Mouse (Mus musculus) v-Abl transformed pro-B cells (cell line): ENCODE data around the gene Plk5.

ENCODE experiments used
- in situ Hi-C, 2 experiments: fragments of 400-800 bp; cut with MboI; formaldehyde crosslinking; loops; one replicate each; pipeline ENCODE4 v1.15.1; 2025; ENCODE audit not compliant: unreplicated experiment in 2 of 2

Gene Plk5

DNA sequence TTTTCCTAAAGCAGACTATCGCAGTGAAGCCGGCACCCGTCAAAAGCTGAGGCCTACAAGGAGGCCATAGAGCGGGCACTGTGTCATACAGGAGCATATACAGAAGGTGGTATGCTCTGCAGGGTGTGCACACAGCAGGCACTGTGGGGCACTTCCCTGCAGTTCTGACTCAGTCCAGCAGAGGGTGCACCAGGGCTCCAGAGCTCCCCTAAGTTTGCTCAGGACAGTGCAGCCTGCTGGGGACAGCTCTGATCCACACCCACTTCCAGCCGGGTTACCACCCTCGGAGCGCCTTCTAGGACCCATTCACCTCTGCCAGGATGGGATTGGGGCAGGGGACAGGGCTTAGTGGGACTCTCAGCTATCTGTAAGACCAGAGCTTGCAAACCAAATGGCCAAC, 6.0 kb upstream of the Plk5 start:
- in situ Hi-C loops = no loop called here

DNA sequence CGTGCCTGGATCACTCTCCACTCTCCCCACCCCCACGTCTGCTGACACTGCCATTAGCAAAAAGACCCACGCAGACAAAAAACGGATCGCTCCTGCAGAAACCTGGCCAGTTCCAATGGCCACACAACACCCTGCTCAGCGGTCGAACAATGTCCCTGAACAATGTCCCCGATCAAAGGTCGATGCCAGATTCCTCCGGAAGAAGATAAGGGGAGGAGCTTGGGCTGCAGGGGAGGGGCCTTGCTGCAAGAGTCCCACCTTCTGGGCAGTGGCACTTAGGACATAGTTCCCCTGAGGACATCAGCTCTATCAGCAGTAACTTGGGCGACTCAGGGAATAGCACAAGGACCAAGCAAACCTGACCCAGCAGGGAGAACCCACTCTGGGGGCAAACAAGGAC, 4.4 kb upstream of the Plk5 start:
- in situ Hi-C loops = no loop called here

DNA sequence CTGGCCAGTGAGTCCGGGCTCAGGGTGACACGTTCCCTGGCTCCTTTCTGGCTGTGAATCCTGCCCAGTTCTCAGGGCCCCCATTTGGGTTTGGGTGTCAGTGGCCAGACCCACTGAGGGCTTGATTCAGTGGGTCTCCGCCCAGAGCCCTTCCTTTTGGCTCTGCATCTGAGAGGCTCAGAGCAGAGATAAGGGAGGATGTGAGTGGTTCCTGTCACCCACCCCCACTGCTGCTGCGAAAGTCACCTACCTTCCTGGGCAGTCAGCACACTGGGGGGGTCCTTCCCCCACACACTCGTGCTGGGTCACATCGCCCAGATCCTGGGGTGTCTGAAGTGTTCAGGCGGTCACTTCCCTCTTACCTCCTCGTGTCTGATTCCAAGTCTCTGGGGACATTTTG, 3.5 kb upstream of the Plk5 start:
- in situ Hi-C loops = no loop called here

DNA sequence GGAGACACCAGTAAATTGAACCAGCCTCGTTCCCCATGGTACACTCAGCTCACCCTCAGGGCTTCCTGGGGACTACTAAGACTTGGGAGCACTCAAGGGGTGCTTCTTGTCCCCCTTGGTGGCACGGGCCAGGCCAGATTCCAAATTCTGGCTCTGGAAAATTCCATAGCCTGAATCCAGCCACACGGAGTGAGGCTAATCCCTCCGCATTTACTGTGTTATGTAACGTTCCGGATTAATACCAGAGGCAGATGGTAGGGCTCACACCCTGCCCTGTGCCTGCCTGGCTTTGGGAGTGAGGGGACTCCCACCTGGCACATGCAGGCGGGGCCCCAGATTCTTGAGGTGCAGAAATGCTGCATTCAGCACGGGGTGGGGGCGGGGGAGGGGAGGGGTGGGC, 828 bp upstream of the Plk5 start:
- in situ Hi-C loops = no loop called here

DNA sequence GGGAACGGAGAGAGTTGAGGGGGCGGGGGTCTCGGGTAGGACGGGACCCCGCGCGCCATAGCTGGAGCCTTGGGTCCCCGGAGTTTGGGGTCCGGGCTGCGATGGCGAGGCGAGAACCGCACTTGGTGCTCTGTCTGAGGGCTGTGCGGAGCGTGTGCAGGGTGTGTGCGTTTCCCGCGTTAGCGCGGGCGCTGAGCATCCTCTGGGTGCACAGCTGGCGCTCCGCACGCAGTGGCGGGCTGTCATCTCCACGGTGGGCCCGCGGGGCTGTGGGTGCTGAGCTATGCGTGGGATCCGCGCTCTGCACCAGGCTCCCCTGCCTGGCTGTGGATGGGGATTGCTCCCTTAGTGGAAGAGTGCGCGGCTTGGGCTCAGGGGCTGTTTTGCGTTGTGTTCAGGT, 478 bp downstream of the Plk5 start:
- in situ Hi-C loops = no loop called here

DNA sequence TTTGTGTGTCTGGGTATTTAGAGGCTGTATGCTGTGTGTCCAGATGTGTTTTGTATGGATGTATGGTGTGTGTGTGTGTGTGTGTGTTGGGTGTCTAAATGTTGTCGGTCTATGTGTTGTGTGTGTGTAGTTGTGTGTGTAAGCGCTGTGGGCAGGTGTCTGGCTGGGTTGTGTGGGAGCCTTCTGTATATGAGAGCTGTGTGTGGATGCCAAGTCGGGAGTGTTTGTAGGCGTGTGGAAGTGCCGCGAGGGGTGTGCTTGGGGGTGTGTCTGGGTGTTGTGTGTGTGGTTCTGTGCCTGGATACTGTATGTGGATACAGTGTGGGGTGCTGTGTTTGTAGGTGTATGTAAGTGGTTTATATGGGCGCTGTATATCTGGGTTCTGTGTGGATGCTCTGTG, 1.1 kb downstream of the Plk5 start:
- in situ Hi-C loops = no loop called here

DNA sequence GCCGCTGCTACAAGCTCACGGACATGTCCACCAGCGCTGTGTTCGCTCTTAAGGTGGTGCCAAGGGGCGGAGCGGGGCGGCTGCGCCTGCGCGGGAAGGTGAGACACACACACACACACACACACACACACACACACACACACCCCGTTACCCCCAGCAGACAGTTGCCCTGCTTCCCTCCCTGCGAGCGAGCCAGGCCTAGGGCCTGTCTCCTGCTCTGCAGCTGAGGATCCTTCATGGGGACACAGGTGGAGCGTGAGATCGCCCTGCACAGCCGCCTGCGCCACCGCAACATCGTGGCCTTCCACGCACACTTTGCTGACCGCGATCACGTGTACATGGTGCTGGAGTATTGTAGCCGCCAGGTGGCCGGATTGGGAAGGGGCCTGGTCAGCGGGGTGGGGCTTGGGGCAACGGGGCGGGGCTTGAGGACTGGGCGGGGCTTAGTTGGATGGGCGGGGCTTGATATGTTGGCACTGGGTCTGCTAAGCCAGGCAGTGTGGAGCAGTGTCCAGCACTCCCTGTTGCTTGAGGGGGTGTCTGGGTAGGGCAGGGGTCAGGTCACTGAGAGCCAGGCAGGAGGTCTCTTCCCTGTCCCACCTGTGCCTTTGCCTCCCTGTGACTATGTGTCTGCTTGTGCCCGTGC, 1.9 kb downstream of the Plk5 start:
- in situ Hi-C loops = no loop called here

DNA sequence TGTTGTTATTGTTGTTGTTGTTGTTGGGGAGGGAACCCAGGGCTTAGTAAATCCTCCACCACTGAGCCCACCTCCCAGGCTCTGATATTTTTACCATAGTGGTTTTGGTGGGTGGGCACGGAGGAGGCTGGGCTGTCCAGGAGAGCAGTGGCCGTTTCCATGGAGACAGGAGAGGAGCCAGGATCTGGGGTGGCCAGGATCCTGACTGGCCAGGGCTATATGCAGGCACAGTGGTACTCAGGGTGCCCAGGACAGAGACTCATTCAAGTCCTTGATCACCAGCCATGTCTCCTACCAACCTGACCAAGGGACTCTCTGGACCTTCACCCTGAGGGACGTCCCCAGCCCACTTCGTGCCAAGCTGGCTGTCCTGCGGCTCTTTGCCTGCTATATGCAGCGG, 7.5 kb downstream of the Plk5 start:
- in situ Hi-C loops = no loop called here

DNA sequence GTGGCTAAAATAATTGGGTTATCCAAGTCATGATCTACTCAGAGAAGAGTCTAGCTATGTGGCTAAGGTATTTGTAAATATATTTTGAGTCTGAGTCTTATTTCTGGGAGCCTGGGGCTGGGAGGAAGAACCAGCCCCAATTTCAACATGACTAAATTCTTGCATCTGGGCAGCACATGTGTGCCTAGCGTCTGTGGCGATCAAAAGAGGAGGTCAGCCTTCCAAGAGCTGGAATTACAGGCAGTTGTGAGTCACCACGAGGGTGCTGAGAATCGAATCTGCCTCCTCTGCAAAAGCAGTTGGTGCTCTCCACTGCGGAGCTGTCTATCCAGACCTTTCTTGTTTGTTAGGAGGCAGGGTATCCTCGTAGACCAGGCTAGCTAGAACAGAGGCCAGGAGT, 9.5 kb downstream of the Plk5 start:
- in situ Hi-C loops = no loop called here

DNA sequence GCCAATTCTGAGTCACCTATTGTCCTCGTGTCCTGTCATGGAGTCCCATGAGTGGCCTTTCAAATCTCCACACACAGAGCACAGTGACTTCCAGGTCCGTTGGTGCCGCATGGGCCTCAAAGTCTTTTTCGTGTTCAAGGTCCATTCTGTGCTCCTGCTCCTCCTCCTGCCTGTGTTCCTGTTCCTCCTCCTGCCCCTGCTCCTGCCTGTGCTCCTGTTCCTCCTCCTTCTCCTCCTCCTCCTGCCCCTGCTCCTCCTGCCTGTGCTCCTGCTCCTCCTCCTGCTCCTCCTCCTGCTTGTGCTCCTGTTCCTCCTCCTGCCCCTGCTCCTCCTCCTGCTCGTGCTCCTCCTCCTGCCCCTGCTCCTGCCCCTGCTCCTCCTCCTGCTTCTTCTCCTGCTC, 11.7 kb downstream of the Plk5 start:
- in situ Hi-C loops = no loop called here

DNA sequence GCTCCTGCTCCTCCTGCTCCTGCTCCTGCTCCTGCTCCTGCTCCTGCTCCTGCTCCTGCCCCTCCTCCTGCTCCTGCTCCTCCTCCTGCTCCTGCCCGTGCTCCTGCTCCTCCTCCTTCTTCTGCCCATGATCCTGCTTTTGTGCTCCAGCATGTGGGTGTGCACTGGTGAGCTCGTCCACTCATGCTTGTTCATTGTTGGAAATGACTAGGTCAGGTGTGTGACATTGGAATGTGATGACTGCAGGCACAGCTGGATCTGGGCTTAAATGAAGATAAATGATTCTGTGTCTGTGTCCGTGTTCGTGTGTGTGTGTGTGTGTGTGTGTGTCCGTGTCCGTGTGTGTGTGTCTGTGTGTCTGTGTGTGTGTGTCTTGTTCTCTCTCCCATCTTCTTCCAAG, 12.1 kb downstream of the Plk5 start:
- in situ Hi-C loops = no loop called here

DNA sequence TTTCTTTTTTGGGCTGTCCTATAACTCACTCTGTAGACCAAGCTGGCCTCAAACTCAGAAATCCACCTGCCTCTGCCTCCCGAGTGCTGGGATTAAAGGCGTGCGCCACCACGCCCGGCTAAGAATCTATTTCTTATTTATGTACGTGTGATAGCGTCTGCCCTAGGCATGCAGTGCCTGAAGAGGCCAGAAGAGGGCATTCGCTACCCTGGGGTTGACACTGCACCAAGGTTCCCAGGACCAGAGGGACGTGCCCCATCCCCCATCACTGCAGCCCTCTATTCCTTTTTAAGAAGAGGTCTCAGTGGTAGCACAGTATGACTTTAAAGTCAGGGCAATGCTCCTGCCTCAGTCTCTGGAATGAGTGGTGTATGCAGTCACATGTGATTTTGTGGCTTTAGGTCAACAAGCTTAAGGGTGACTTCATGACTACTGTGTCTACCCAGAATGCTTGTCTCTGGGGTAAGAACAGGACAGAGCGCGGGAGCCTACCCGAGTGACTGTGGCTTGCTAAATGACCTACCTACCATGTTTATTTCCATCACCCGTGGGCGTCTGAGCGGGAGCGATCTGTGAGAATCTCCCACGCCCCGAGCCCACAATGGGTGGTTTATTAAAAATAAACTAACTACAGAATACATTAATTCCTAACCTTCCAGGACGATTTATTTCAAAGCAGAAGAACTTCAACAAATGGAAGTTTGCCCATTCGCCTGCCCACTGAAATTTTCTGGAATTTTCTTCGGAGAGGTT, 13.9 kb downstream of the Plk5 start:
- in situ Hi-C loops = loop anchor here (5.0 to 10.0 kb wide), 2 partner anchors 33 to 195 kb away; partner anchors contain the start of genes 1600002K03Rik (in 1 of the 2) and Efna2 (in 1 of the 2)

DNA sequence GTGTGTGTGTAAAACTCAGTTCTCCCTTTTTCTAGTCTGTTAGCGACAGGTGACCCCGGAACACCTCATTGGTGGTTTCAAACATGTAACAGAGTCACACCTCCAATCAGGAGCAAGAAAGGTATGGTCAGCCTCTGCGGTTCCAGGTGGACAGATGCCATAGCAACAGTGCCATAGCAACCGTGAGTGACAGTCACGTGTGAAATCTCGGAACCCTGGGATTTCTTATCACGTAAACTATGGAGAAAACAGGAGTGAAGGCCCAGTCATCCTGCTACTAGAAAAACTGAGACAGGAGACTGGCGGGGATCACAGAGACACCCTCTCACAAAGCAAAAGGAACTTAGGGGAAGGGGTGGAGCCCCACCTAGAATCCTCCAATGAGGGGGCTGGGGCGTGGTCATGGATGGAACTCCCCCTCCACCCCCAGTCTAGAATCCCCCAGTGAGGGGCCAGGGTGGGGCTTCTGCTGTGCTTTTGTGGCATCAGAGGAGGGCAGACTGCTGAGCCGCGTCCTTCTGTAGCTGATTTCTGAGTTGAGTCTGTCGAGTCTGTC, 15.2 kb downstream of the Plk5 start:
- in situ Hi-C loops = loop anchor here (5.0 to 10.0 kb wide), 2 partner anchors 34 to 197 kb away; partner anchors contain the start of genes 1600002K03Rik (in 1 of the 2) and Efna2 (in 1 of the 2)

DNA sequence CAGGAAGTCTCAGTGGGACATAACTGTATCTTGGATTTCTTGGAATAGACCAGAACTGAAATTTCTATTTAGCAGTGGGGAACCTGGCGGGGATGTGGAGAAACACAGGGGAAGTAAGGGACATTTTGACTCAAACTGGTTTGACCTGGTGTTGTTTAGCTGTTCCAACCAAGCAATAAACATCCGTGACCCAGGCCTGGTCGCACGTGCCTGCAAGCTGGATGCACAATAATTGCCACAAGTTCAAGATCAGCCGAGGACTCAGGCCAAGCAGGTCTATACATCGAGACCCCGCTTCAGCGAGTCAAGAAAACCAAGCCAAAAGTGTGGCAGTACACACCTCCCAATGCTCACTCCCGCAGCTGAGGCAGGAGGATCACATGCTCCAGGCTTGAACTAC, 15.7 kb downstream of the Plk5 start:
- in situ Hi-C loops = loop anchor here (5.0 to 10.0 kb wide), 2 partner anchors 35 to 197 kb away; partner anchors contain the start of genes 1600002K03Rik (in 1 of the 2) and Efna2 (in 1 of the 2)

DNA sequence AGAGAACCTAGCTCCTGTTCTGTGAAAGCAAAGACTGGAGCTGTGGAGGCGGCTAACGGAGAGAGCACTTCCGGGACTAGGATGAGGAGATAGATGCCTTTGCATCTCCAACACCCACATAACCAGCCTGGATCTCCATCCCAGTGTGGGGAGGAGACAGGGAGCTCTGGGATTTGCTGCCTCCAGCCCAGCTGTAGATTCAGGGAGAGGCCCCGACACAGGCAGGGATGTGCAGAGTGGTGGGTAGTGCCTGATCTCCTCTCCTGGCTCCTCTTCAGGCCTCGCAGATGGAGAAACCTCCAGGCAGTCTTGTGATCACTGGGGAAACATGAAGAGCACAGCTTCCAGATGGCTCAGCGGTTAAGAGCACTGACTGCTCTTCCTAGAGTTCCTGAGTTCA, 16.4 kb downstream of the Plk5 start:
- in situ Hi-C loops = loop anchor here (5.0 to 10.0 kb wide), 2 partner anchors 35 to 198 kb away; partner anchors contain the start of genes 1600002K03Rik (in 1 of the 2) and Efna2 (in 1 of the 2)

DNA sequence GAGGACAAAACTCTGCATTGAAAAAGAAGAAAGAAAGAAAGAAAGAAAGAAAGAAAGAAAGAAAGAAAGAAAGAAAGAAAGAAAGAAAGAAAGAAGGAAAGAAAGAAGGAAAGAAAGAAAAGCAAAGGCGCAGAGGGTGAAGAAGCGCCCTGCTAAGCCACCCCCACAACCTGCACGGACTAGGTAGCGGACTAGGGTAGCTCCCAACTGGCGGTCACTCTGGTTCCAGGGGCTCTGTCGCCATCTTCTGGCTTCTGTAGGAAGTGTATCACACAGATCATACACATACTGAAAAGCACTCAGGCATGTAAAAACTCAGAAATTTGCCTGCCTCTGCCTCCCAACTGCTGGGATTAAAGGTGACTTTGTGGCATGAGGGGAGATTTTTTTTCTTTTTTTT, 17.8 kb downstream of the Plk5 start:
- in situ Hi-C loops = loop anchor here (5.0 to 10.0 kb wide), 2 partner anchors 37 to 199 kb away; partner anchors contain the start of genes 1600002K03Rik (in 1 of the 2) and Efna2 (in 1 of the 2)

DNA sequence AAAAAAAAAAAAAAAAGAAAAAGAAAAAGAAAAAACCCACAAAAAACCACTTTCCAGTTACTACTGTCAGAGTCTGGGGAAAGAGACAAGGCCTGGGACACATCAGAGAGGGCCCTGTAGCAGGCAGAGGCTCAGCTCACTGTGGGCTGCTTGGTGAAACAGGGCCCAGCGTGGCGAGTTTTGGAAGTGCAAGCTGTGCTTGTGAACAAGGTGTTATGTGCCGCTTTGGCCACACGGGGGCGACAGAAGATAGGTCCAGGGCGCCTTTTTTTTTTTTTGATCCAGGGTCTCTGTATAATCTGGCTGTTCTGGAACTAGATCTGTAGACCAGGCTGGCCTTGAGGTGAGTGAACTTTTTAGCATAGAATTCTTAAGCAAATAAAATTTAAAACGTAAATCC, 19.9 kb downstream of the Plk5 start:
- in situ Hi-C loops = loop anchor here (5.0 to 10.0 kb wide), 3 partner anchors 71 to 201 kb away; partner anchors contain the start of genes 1600002K03Rik (in 1 of the 2) and Efna2 (in 1 of the 2)

DNA sequence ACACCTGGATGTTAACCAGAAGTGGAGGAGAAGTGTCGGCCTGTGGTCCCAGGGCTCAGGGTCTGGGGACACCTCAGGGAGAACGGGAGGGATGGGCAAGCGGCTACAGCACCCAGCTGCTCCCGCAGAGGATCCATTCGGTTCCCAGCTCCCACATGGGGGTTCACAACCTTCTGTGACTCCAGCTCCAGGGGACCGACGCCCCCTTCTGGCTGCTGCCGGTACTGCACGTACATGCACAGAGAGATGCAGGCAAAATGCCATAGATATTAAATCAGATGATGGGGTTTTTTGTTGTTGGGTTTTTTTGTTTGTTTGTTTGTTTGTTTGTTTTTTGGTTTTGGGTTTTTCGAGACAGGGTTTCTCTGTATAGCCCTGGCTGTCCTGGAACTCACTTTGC, 21.5 kb downstream of the Plk5 start:
- in situ Hi-C loops = loop anchor here (5.0 to 10.0 kb wide), 3 partner anchors 70 to 203 kb away; partner anchors contain the start of genes 1600002K03Rik (in 1 of the 2) and Efna2 (in 1 of the 2)

DNA sequence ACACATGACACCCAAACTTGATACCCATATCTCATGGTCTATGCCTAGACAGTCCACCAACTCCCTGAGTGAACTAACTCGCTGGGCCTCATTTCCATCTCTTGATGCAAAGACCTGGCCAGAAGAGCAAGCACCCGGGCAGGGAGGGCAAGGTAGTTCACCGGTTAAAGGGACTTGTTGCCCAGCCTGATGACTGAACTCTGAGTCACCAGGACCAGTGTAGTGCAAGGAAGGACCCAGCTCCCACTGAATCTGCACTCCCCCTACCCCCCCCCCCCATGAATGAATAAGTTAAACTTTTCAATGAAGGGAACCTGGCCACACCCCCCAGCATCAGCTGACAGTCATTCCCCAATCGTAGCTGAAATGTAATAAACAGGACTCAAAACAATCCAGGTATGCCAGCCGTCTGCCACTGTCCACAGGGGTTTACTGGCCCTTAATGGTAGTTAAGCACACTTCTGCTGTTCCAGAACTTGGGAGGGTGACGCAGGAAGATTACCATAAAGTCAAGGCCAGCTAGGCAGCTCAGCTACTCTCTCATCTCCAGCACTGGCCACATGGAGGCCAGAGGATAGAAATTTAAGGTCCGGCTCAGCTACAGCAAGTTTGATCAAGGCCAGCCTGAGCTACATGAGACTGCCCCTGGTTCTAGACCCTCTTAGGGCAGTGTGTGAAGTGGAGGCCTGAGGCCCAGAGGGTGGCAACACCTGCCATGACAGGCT, 26.5 kb downstream of the Plk5 start:
- in situ Hi-C loops = no loop called here

DNA sequence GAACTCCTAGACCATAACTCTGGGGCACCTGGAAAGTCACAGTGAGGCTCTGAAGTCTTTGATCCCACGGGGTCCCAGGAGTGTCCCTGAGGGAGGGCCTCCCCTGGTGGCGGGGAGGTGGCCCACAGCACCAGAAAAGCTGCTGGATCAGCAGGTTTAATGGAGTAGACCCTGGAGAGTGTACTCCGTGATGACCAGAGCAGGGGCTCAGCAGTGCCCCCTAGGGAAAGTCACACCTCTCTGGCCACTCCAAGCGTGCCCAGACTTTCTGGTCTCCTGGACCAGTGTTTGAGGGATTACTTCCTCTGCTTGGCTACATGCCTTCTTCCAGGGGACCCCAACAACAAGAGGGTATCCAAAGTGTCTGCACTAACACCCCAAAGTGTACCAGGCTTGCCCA, 27.2 kb downstream of the Plk5 start:
- in situ Hi-C loops = no loop called here
